Mouse (Mus musculus): ENCODE measurements at regions not wholly inside any gene's neighbourhood (a gene's known extent, or its start where the extent isn't known, plus 50 kb on each side); places are given as distances from the start of the nearest gene placed in this dataset.

DNA sequence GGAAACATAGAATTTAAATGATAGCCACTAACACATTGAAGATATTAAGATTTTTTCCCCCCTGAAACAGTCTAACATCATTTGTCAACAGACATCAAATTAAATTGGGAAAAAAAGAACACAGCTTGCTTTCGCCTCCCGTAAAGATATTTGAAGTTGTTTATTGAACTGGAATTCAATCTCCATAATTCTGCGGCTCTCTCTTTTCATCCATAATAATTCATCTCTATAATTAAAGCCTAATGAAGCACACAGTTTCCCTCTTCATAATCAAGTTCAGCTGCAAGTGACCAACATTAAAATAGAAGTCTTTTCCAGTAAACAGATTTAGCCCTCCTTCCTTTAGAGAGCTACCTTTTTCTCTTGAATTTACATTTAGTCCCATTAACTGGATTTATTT lies 107.4 kb upstream of the Hs3st3a1 start:
- no peaks in the 10 kb centered on the region for H3K4me1 ChIP-seq (ENCODE audit: control insufficient read depth in 1 of 2, insufficient read depth in 2 of 2)
- no peaks in the 10 kb centered on the region for H3K36me3 ChIP-seq (replicated peaks in 1 of 2; ENCODE audit: control insufficient read depth in 1 of 2, insufficient read depth in 1 of 2, low read length in 1 of 2)
- H3K27me3 ChIP-seq (replicated peaks) = no peaks in the 10 kb centered on the region
- H3K9me3 ChIP-seq (replicated peaks; ENCODE audit: low read length) = no peaks in the 10 kb centered on the region
- in situ Hi-C loops (cut with MboI; ENCODE audit: low pct_ligation_motif_present, low pct_unique_long_range_greater_than_20kb, low sequenced_read_pairs) = no loop called here
- H3K4me3 ChIP-seq (replicated peaks in 1 of 3; ENCODE audit: low read depth in 2 of 3, low read length in 2 of 3, poor library complexity in 1 of 3) = no peak overlapping the region
- H3K9ac ChIP-seq (ENCODE audit: insufficient read depth, low read depth) = no peak overlapping the region
- dilution Hi-C loops (cut with MboI; ENCODE audit: extremely low pct_ligation_motif_present, extremely low pct_unique_long_range_greater_than_20kb, low sequenced_read_pairs) = no loop called here
- no peak overlapping the region for H3K4me2 ChIP-seq (ENCODE audit: insufficient read depth, low read depth, poor library complexity, severe bottlenecking)
- H3K79me2 ChIP-seq (replicated peaks; ENCODE audit: control insufficient read depth, extremely low read depth, insufficient read depth, poor library complexity, severe bottlenecking) = no peaks in the 10 kb centered on the region
- no peak for TF ChIP-seq CHD2 (IDR thresholded peaks at IDR 0.05; ENCODE audit: low read length)
- H3K27ac ChIP-seq (ENCODE audit: insufficient read depth, low read depth) = no peak overlapping the region
- no peak for DNase-seq (ENCODE audit: extremely low read depth)

GRCm38 (mm10) chr11:64326646-64327045 lies 108.5 kb upstream of the Hs3st3a1 start:
- in situ Hi-C loops (cut with MboI; ENCODE audit: low pct_ligation_motif_present, low pct_unique_long_range_greater_than_20kb, low sequenced_read_pairs) = no loop called here
- TF ChIP-seq USF2 (conservative IDR thresholded peaks at IDR 0.05; ENCODE audit: low read depth, low read length) = no peak
- no peak for TF ChIP-seq MYC (IDR thresholded peaks at IDR 0.05; ENCODE audit: low read depth, low read length)
- TF ChIP-seq POLR2A (IDR thresholded peaks at IDR 0.05; ENCODE audit: low read depth, low read length) = no peak
- TF ChIP-seq SMC3 (IDR thresholded peaks at IDR 0.05; ENCODE audit: low read depth, low read length) = no peak
- TF ChIP-seq ELF1 (IDR thresholded peaks at IDR 0.05; ENCODE audit: low read depth, low read length) = no peak
- TF ChIP-seq POLR2AphosphoS2 (IDR thresholded peaks at IDR 0.05; ENCODE audit: low read depth, low read length) = no peak
- no peak for TF ChIP-seq TCF12 (IDR thresholded peaks at IDR 0.05; ENCODE audit: low read depth, low read length)
- TF ChIP-seq KAT2A (IDR thresholded peaks at IDR 0.05; ENCODE audit: insufficient replicate concordance, low read length) = no peak
- no peak for TF ChIP-seq ZC3H11A (IDR thresholded peaks at IDR 0.05; ENCODE audit: low read depth, low read length)
- TF ChIP-seq MEF2A (IDR thresholded peaks at IDR 0.05; ENCODE audit: borderline replicate concordance, low read depth, low read length) = no peak
- TF ChIP-seq JUN (IDR thresholded peaks at IDR 0.05; ENCODE audit: insufficient read depth, low read depth, low read length) = no peak
- TF ChIP-seq ETS1 (conservative IDR thresholded peaks at IDR 0.05; ENCODE audit: low read depth, low read length) = no peak
- TF ChIP-seq MAX (IDR thresholded peaks at IDR 0.05; ENCODE audit: low read length) = no peak
- no peak for TF ChIP-seq NRF1 (IDR thresholded peaks at IDR 0.05; ENCODE audit: low read depth, low read length)
- TF ChIP-seq CHD1 (IDR thresholded peaks at IDR 0.05; ENCODE audit: low read depth, low read length) = no peak

More at GRCm38 (mm10) chr11:64326646-64327045, 108.5 kb upstream of the Hs3st3a1 start:
- Histone ChIP-seq H3K27me3 (replicated peaks) (no peaks in the 10 kb centered on the region), H3K27ac (ENCODE audit: insufficient read depth, low read depth) (no peak overlapping the region), H3K4me1 (ENCODE audit: control insufficient read depth in 1 of 2, insufficient read depth in 2 of 2) (no peaks in the 10 kb centered on the region), H3K4me3 (replicated peaks in 1 of 3; ENCODE audit: low read depth in 2 of 3, low read length in 2 of 3, poor library complexity in 1 of 3) (no peak overlapping the region), H3K9me3 (replicated peaks; ENCODE audit: low read length) (no peaks in the 10 kb centered on the region), H3K4me2 (ENCODE audit: insufficient read depth, low read depth, poor library complexity, severe bottlenecking) (no peak overlapping the region), H3K36me3 (replicated peaks in 1 of 2; ENCODE audit: control insufficient read depth in 1 of 2, insufficient read depth in 1 of 2, low read length in 1 of 2) (no peaks in the 10 kb centered on the region), H3K79me2 (replicated peaks; ENCODE audit: control insufficient read depth, extremely low read depth, insufficient read depth, poor library complexity, severe bottlenecking) (no peaks in the 10 kb centered on the region), H3K9ac (ENCODE audit: insufficient read depth, low read depth) (no peak overlapping the region)
- dilution Hi-C loops (cut with MboI; ENCODE audit: extremely low pct_ligation_motif_present, extremely low pct_unique_long_range_greater_than_20kb, low sequenced_read_pairs) = no loop called here
- DNase-seq (ENCODE audit: extremely low read depth) = no peak

Data from CH12.LX (cell line).